Mouse (Mus musculus) midbrain, embryonic 13.5 days (tissue): ENCODE data around the gene Flnb. TPM values are rescaled to one million over a fixed set of nuclear protein-coding genes. Genes with fewer than 3 reads are reported as not detected.

Source experiments
- ATAC-seq: fragments of 200-750 bp; cut with Nextera tagmentation; 2 replicates; pipeline ENCODE4 v1.8.0; 2017; ENCODE audit warnings: mild to moderate bottlenecking, moderate TSS enrichment, moderate library complexity
- H3K27ac ChIP-seq: fragments of 300-500 bp; sonication (generic); 2 replicates; pipeline ENCODE4 v1.5.1; 2015; ENCODE audit warnings: inconsistent platforms, mild to moderate bottlenecking, moderate library complexity
- H3K27me3 ChIP-seq: fragments of 300-500 bp; sonication (generic); 2 replicates; pipeline ENCODE4 v1.6.1; 2015; ENCODE audit warnings: mild to moderate bottlenecking, inconsistent platforms
- H3K36me3 ChIP-seq: fragments of 300-500 bp; sonication (generic); 2 replicates; pipeline ENCODE4 v1.6.1; 2015; ENCODE audit warnings: mild to moderate bottlenecking, inconsistent platforms
- H3K4me1 ChIP-seq: fragments of 300-500 bp; sonication (generic); replicated peaks from 2 replicates; pipeline ENCODE4 v1.6.1; 2015; ENCODE audit warnings: inconsistent platforms
- H3K4me2 ChIP-seq: fragments of 300-500 bp; sonication (generic); replicated peaks from 2 replicates; pipeline ENCODE4 v1.6.1; 2015; ENCODE audit warnings: moderate library complexity, mild to moderate bottlenecking, inconsistent platforms
- H3K4me3 ChIP-seq: fragments of 300-500 bp; sonication (generic); replicated peaks from 2 replicates; pipeline ENCODE4 v1.5.1; 2015; ENCODE audit warnings: mild to moderate bottlenecking, inconsistent platforms
- H3K9ac ChIP-seq: fragments of 300-500 bp; sonication (generic); replicated peaks from 2 replicates; pipeline ENCODE4 v1.6.1; 2015; ENCODE audit warnings: mild to moderate bottlenecking, inconsistent platforms
- H3K9me3 ChIP-seq: fragments of 300-500 bp; sonication (generic); 2 replicates; pipeline ENCODE4 v1.6.1; 2016; ENCODE audit warnings: mild to moderate bottlenecking, inconsistent platforms
- WGBS: fragments of 180-500 bp; shearing (Covaris S2); methylation state at CpG from one replicate; pipeline ENCODE4 v1.1.7; 2015; 5-methylcytosine and 5-hydroxymethylcytosine counted together
- polyA plus RNA-seq: library from polyadenylated mRNA; unstranded; fragments of >200 nt; fragmentation: Nextera tagmentation; extraction: Ambion mirVana; gene quantifications from 2 replicates; pipeline ENCODE4 v1.2.1, GENCODE M21; 2015

Flnb gene
- polyA plus RNA-seq, 1 experiment from 2014 or later = 10.8 TPM

DNA sequence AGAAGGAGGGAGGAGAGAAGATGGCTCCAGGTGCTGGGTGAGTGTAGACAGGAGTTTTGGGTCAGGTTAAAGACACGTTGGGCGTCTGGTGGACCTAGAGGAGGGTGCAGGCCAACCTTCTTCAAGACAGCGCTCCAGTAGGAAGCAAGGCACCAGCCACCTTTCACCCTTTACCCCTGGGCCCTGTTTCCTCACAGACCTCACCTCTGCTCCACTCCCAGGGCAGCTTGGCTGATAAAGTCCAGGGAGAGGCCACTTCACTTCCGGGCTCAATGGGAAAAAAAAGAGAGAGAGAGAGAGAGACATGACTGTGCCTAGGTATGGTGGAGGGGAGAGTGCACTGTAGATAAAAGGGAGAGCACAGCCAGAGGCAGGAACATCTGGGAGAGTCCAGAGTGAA is 10.0 kb upstream of the Flnb start:
- 80% methylated on average over 4 of the region's 4 CpGs for WGBS
- H3K4me2 ChIP-seq = no peak overlapping the region
- H3K27me3 ChIP-seq = no peaks in the 10 kb centered on the region
- no peak overlapping the region for H3K9ac ChIP-seq
- H3K36me3 ChIP-seq = no peaks in the 10 kb centered on the region
- H3K4me3 ChIP-seq = no peak overlapping the region
- no peak overlapping the region for H3K27ac ChIP-seq
- H3K9me3 ChIP-seq = no peaks in the 10 kb centered on the region
- ATAC-seq = no peak
- no peaks in the 10 kb centered on the region for H3K4me1 ChIP-seq

DNA sequence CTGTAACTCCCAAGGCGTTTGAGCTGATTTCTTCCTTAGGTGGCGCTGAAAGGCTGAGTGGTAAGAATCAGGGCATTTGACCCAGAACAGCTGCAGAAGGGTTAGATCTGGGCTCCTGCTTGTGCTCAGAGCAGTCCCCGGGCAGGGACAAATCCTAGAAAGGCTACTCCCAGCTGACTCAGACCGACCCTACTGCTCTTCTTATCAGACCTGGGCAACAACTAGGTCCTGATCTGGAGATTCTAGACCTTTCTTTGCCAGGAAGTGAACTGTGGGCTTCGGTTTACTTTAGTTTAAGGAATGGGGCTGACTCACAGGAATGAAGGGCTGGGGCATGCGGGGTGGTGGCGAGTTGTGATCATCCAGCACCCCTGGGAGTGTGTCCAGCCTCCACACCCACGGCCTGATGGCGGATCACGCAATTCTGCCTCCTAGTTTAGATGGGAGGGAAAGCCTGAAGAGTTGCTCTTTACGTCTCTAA is 9.2 kb upstream of the Flnb start:
- no peak overlapping the region for H3K9ac ChIP-seq
- 69% methylated on average over 11 of the region's 11 CpGs for WGBS
- no peaks in the 10 kb centered on the region for H3K4me1 ChIP-seq
- ATAC-seq = no peak
- H3K27me3 ChIP-seq = no peaks in the 10 kb centered on the region
- no peaks in the 10 kb centered on the region for H3K9me3 ChIP-seq
- no peak overlapping the region for H3K4me2 ChIP-seq
- no peak overlapping the region for H3K27ac ChIP-seq
- no peaks in the 10 kb centered on the region for H3K36me3 ChIP-seq
- no peak overlapping the region for H3K4me3 ChIP-seq

DNA sequence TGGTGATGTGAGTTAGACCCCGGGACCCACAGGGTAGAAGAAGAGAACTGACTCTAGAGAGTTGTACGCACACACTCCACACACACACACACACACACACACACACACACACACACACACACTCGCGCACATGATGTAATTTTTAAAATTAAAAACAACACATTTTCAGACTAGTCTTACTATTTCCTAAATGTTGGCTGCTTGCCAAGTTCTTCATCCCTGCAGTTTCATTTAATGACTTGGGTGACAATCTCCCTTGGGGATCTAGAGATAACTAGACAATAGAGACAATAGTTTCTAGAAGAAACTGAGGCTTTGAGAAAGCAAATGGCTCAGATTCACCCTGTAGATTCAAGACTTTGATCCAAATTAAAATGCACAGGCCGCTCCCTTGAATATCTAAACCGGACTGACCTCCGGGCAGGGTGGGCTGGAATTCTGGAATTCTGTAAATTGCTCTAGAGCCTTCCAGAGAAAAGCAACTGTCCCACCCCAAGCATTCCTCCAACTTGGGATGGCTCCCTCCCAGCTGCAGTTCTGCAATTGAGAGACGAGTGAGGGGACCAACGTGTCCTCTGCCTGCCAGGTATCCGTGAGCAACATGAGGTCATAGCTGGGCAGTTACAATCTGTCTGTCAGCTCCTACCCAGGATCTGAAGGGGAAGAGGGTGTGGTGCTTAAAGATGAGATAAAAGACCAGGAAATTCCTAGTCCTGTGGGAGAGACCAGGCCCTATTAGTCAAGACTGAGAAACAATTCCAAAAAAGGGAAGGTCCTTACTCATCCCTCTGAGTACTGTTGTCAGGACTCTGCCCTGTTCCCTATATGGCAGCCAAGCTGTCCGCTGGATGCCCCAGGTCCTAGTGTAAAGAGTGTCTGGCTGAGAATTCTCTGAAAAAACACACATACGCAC is 8.5 kb upstream of the Flnb start:
- Histone ChIP-seq H3K4me1 (no peaks in the 10 kb centered on the region), H3K36me3 (no peaks in the 10 kb centered on the region), H3K4me3 (no peak overlapping the region), H3K27ac (no peak overlapping the region), H3K9me3 (no peaks in the 10 kb centered on the region), H3K27me3 (no peaks in the 10 kb centered on the region), H3K9ac (no peak overlapping the region), H3K4me2 (no peak overlapping the region)
- 88% methylated on average over 12 of the region's 12 CpGs for WGBS
- ATAC-seq = 0 out of 2 replicates have a peak, but pooled peaks have one; percentile 40

DNA sequence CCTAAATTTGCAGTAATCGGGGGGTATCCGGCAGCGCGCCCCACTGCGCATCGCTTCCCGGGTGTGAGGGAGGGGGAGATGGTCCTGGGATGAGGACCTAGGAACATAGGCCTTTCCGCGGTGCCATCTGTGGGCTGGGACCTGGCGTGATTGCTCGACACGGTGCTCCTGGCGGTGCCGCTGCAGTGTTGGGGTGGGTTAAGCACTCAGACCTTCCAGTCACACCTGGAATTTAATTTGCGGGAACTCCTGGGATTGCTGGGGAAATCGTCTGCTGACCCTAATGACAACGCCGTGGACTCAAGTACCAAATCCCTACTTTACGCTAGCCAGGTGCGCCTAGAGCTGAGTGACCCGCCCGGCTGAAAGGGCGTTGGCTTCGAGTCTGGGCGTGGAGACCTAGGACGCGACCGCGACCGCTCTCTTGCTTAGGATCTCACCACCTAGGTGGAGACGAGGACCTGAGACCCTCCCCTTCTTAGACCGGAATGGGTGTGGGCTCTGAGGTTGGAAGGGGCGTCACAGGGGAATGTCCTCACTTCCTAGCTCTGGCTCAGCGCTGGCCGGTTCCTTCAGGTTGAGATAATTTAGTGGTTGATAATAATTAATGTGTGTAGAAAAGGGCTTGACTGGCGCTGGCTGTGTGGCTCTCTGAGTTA is 835 bp downstream of the Flnb start:
- Histone ChIP-seq H3K4me3 (peak overlapping the region; percentile 68), H3K9me3 (no peaks in the 10 kb centered on the region), H3K4me1 (peaks cover 33% of the 10 kb centered on the region), H3K27me3 (no peaks in the 10 kb centered on the region; the same call in 1 of the 2 replicates), H3K4me2 (peak overlapping the region; percentile 70), H3K9ac (peak overlapping the region; percentile 79), H3K36me3 (no peaks in the 10 kb centered on the region), H3K27ac (peak overlapping the region; percentile 80)
- ATAC-seq = peak; percentile 55
- 1% methylated on average over 36 of the region's 36 CpGs for WGBS

DNA sequence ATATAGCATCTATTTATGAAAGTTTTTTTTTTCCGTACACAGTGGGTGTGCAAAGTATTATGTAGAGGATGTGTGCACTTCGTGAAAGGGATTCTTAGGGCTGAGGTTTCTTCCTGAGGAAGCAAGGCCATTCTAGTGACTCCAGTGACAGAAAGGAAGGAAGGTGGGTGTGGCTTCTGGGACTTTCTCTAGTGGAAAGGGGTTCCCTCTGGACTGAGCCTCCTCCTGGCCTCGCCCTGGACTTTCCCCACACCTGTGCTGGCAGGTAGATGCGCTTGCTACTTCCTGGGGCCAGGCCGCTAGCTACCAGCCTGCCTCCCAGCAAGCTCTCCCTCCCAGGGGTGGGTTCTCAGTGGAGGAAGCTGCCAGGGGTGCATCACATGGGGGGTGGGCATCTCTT is 1.7 kb downstream of the Flnb start:
- Histone ChIP-seq H3K9ac (peak overlapping the region; percentile 79), H3K36me3 (no peaks in the 10 kb centered on the region), H3K4me3 (peak overlapping the region; percentile 68), H3K27me3 (no peaks in the 10 kb centered on the region; the same call in 1 of the 2 replicates), H3K4me2 (peak overlapping the region; percentile 70), H3K27ac (no peak overlapping the region), H3K9me3 (no peaks in the 10 kb centered on the region), H3K4me1 (peaks cover 33% of the 10 kb centered on the region)
- WGBS = 79% methylated on average over 5 of the region's 5 CpGs
- ATAC-seq = no peak

DNA sequence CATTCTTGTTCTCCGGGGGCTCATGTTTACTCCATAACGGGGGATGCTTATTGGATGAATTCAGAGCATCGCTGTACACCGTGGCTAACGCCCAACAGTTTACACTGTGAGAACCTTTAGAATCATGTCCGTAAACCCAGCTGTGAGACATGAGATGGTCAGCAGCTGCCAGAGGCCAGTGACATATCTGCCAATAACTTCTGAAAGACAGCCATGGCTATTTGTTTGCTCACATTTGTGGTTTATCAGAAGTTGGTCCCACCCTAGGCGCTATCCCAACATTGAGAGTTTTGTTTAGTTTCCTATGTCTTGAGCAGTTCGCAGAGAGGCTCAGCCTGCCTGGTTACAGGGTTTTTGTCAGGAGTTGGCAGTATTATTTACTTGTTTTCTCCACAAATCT is 3.6 kb downstream of the Flnb start:
- H3K36me3 ChIP-seq = no peaks in the 10 kb centered on the region
- H3K9ac ChIP-seq = no peak overlapping the region
- H3K27ac ChIP-seq = no peak overlapping the region
- ATAC-seq = no peak
- WGBS = 86% methylated on average over 8 of the region's 8 CpGs
- peaks cover 42% of the 10 kb centered on the region for H3K4me1 ChIP-seq
- no peaks in the 10 kb centered on the region; the same call in 1 of the 2 replicates for H3K27me3 ChIP-seq
- H3K9me3 ChIP-seq = no peaks in the 10 kb centered on the region
- no peak overlapping the region for H3K4me3 ChIP-seq
- H3K4me2 ChIP-seq = no peak overlapping the region

DNA sequence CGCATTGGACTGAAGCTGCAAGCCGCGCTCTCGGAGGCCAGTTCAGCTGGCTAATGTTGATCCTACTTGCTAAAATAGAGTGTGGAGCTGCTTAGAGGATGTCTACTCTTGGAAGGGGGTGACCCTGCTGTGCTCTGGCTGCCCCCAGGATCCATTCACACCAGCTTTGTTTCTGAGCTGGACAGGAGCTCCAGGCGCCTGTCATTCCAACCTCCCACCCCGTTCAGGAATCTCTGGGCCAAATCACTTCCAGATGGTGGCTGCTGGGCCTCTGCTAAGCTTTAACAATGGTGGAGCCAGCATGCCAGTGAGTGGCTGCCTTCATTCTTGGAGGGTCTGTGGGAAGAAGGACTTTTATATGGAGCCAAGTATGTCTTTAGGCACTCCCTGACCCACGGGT is 4.9 kb downstream of the Flnb start:
- Histone ChIP-seq H3K9ac (no peak overlapping the region), H3K27ac (no peak overlapping the region), H3K4me3 (no peak overlapping the region), H3K36me3 (no peaks in the 10 kb centered on the region), H3K9me3 (no peaks in the 10 kb centered on the region), H3K4me1 (peaks cover 49% of the 10 kb centered on the region), H3K27me3 (no peaks in the 10 kb centered on the region; the same call in 1 of the 2 replicates), H3K4me2 (no peak overlapping the region)
- no peak for ATAC-seq
- WGBS = 46% methylated on average over 7 of the region's 7 CpGs

DNA sequence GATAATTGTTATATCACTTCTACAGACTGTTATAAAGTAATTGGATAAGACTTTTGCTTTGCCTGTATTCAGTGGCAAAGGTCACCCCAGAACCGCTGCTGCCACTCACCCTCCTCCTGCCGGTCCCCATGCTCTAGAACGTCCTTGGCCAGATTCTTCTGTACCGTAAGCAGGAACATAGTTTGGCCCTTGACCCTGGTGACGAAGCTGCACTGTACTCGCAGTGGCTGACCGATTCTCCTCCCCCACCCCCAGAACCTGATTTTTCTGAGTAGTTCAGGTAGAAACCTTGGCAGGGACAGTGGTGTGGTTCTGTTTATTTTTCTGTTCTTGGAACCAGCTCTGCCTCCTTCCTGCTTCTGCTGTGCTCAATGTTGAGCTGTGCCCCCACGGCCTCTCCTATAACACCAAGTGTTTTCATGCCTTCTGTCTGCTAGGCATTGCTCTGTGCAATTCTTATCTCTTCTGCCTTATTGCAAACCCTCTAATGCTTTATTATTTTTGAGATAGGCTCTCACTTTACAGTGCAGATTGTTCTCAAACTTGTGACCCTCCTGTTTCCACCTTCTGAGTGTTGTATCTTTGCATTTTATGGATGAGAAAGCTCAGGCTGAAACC is 7.0 kb downstream of the Flnb start:
- Histone ChIP-seq H3K27ac (no peak overlapping the region), H3K9ac (no peak overlapping the region), H3K36me3 (no peaks in the 10 kb centered on the region), H3K4me3 (no peak overlapping the region), H3K27me3 (no peaks in the 10 kb centered on the region), H3K9me3 (no peaks in the 10 kb centered on the region), H3K4me1 (peaks cover 38% of the 10 kb centered on the region), H3K4me2 (no peak overlapping the region)
- no peak for ATAC-seq
- WGBS = 84% methylated on average over 8 of the region's 8 CpGs

DNA sequence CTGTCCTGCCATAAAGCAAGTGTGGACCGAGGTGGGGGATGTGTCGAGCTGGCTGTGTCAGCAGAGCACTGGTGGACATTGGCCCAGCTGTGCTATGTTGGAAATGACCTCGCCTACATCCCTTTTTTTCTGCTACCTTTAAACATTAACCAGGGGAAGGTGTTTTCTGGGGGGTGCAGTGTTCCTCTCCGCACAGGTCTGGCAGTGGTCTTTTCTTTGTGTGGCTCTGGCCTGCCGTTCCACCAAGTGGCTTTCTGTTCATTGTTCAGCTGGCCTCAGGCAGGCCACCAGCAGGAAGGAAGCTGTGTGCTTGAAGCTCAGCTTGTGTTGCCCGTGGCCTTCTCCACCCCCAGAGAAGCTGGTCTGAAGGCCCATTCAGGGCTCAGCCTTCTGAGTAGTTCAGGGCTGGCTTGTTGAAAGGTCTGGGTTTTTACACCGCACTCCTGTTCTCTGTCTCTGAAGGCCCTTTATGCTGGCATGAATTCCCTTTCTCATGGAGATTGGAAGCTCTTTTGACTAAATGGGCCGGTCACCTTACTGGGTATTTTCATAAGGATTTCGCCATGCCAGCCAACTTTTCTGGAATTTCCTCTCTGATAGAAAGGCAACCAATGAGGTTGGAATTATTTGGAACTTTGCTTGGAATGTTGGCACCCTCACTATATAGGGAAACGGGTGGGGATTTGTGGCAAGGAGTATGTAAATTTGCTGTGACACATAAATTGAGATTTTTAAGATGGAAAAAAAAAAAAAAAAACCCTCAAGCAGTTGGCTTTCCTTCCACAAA is 8.6 kb downstream of the Flnb start:
- H3K4me3 ChIP-seq = no peak overlapping the region
- H3K27me3 ChIP-seq = no peaks in the 10 kb centered on the region
- no peak overlapping the region for H3K9ac ChIP-seq
- no peak overlapping the region for H3K4me2 ChIP-seq
- no peaks in the 10 kb centered on the region for H3K9me3 ChIP-seq
- WGBS = 35% methylated on average over 10 of the region's 10 CpGs
- H3K27ac ChIP-seq = peak overlapping the region; percentile 60
- peaks cover 22% of the 10 kb centered on the region for H3K4me1 ChIP-seq
- peak; percentile 51 for ATAC-seq
- H3K36me3 ChIP-seq = no peaks in the 10 kb centered on the region

DNA sequence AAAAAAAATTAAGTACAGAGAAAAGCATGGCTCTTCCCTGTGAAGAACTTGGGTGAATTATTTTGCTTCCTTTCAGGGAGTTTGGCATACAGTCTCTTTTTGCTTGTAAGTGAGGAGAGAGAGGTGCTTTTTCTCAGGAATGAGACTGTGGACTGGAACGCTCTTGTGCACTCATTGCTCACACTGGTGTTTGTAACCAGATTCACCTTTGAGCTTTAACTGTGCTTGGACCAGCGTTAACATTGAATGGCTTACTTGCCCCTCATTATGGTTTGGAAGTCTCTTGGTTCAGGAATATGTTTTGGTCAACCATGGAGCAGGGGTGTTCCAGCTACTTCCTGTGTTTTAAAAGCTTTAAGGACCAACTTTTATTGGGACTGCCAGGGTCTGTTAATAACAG is 11.4 kb downstream of the Flnb start:
- WGBS = 89% methylated on average over 2 of the region's 2 CpGs
- no peak for ATAC-seq

DNA sequence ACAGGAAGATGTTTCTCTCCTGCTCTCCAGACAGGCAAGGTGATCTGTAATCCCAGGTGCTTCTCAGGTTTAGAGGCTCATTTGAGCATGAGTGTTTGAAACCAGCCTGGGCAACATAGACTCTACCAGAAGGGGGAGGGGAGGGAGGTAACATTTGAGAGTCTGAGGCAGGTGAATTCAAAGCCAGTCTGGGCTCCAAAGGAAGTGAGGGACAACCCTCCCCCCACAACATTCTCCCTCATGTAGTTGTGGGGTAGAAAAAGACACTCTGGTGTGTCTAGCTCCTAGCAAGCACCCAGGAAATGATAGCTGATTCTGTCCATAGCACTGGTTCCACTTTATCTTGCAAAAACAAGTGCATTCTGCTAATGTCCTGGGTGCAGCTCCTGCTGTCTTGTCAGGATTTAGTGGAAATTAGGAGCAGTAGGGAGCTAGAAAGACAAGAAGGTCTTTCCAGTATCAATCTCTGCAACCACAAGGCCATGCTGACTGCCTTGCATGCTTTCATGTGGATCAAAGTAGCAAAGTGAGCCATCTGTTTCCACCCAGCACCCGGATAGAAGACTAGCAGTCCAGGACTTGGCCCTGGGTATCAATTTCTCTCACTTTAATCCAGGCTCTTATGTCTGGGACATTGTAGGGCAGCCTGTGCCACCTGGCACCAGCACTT is 14.1 kb downstream of the Flnb start:
- 75% methylated on average over 1 of the region's 1 CpGs for WGBS
- Histone ChIP-seq H3K27ac (no peak overlapping the region), H3K36me3 (no peaks in the 10 kb centered on the region), H3K9me3 (no peaks in the 10 kb centered on the region), H3K4me3 (no peak overlapping the region), H3K9ac (no peak overlapping the region), H3K4me1 (peaks cover 3% of the 10 kb centered on the region; the same call in 1 of the 2 replicates), H3K27me3 (no peaks in the 10 kb centered on the region), H3K4me2 (no peak overlapping the region)
- no peak for ATAC-seq

More for the DNA sequence above, 11.4 kb downstream of the Flnb start:
- Histone ChIP-seq H3K27ac (no peak overlapping the region), H3K9ac (no peak overlapping the region), H3K4me3 (no peak overlapping the region), H3K4me2 (no peak overlapping the region), H3K9me3 (no peaks in the 10 kb centered on the region), H3K36me3 (no peaks in the 10 kb centered on the region), H3K4me1 (peaks cover 18% of the 10 kb centered on the region), H3K27me3 (no peaks in the 10 kb centered on the region)
